Mouse (Mus musculus): Measurements from ENCODE around the gene Ccl27a.

Ccl27a gene

GRCm38 (mm10) chr4:41754797-41755337, 19.2 kb downstream of the Ccl27a start, which contains the start of gene Galt:
Galt (plus strand) TSS chr4:41755228.
- no peak for DNase-seq

DNA sequence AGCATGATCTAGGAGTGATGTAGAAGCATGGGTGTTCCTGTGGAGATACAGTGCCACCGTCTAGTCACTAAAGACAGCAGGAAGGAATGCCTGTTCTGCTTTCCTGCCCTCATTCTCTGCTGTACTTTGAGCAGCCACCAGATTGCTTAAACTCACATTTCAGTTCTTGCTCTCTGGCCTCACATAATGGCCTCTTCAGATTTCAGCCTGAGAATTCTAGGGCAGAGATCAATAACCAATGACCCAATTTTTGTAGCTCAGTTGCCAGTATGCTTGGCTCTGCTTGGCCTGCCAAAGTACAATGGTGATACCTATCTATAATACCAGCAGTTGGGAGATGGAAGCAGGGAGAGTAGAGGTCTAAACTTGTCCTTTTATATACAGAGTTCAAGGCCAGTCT, 29.0 kb downstream of the Ccl27a start:
- no peak for DNase-seq

DNA sequence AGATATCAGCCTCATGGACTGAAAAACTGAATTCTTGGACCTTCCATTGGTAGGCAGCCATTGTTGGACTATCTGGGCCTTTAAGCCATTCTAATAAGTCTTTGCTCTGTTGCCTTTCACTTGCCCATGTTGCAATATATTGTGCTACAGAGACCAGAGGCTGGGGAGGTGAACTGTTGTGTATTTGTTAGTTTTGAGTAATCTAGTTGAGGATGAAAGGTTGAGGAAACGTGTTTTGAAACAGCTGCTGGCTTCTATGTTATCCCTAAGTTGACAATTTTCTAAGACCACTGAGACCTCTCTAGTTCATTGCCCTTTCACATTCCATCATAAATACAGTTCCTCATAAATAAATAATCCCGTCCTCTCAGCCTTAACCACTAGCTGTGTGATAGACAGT, 29.9 kb downstream of the Ccl27a start:
- no peak for DNase-seq

GRCm38 (mm10) chr4:41741158-41741560, 32.9 kb downstream of the Ccl27a start:
- peak; percentile 93 to 94 for DNase-seq

- peak; percentile 37 to 49 for DNase-seq
Observed at GRCm38 (mm10) chr4:41740380-41741157, 33.5 kb downstream of the Ccl27a start.

DNA sequence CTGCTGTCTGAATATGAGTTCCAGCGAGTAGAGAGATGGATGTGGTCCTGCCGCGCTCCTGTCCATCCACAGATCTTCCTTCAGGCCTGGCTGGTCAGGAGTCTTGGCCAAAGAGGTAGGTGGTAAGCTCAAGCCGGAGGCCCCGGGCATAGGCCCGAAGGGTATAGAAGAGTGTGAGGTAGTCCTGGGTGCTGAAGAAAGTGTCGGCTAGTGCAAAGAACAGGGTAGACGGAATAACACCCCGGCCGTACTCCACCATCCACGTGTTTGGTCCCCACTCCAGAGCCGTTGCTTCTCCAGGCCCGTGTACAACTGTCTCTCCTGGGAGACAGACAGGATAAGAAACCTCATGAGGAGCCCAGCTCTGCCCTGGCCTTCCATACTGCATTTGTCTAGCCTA, 34.8 kb downstream of the Ccl27a start:
- DNase-seq = no peak

DNA sequence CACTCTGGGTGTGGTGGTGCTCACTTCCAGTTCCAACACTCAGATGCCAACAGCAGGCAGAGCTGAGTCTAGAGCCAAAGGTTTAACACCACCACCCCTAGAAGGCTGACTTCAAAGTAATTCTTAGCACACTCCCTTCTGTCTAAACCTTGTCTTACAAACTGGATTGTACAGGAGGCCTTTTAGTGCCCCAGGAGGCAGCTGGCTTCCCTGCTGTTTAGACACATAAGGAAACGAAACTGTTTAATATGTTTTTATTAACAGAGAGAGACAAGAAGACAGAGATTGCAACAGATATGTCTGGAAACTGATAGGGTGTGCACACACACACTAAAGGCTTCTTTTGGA, 35.8 kb downstream of the Ccl27a start:
- no peak for DNase-seq

DNA sequence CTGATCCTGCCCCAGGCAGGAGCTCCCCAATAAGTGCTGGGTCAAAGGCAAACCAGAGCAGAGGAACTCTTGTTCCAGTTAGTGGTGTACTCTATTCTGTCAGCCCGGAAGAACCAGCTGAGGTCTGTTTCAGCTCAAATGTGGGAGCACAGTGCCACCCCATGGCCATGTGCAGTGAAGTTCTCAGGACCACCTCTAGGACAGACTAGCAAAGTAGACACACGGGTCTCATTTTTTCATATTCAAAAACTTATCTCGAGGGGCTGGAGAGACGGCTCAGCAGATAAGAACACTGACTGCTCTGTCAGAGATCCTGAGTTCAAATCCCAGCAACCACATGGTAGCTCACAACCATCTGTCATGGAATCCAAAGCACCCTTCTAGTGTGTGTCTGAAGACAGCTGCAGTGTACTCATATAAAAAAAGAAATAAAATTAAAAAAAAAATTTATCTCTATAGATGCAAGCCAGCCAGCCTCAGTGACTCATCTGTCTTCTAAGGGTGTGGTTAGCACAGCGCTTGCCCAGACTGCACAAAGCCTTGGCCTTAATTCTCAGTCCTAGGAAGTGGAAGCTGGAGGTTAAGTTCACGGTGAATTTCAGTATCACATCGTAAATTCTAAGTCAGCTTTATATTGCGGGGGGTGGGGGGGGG, 36.3 kb downstream of the Ccl27a start:
- DNase-seq = peak; percentile 76 to 80

GRCm38 (mm10) chr4:41731052-41731765, 42.8 kb downstream of the Ccl27a start, which contains the start of gene Arid3c:
Arid3c (minus strand) TSS chr4:41731142.
- peak; percentile 61 to 74 for DNase-seq

DNA sequence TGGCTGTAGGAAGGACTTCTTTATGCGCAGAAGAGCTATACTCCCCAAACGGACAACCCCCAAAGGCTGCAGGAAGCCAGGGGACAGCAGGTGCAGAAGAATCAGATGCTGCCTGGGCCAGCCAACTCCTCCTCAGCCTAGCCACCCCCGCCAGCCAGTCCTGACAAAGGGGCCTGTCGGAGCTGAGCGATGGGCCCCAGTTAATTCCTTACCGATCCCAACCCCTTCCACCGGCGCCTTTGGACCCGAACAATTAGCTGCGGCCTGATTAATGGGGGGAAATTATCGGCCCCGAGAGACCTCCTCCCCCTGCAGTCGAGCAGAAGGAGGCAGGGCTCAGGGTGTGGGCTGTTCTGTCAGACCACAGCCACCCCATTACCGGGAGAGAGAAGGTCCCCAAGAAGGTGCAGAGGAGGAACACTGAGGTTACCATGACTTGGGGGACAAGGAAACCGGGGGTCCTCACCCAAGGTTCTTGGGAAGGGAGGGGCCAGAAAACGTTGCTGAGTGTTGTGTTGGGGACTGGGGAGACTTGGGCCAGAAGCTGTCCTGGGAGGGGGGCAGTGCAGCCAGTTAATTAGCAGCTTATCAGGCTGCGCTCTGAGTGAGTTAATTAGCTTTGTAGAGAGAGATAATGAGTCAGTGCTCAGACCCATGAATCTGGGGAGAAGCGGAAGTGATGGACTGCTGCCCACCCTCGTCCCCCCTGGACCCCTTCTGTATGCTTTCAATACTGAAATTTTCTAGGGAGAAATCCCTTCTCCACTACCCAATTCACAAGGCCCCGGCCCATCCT, 47.0 kb downstream of the Ccl27a start:
- DNase-seq = no peak

DNA sequence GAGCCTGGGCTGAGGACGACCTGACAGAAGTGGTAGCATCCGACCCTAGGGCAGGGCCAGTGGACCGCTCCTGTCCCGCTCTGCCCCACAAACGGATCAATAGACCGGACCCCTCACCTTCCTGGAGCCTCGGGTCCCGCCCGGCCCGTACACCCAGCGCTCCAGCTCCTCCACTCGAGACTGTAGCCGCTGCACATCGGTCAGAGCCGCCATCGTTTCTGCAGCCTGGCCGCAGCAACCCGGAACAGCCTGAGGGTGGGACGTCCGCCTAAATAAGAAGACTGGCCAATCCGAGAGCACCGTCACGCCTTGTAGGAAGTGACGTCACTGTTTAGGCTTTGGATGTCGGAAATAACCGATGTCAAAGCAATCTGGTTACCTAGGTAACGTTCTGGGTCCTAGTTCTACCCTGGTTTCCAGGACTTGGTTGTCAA, 51.1 kb downstream of the Ccl27a start, which contains the start of gene Dctn3:
Gene Dctn3, minus strand, starts transcription at position 253 of the 434 bp plus-strand sequence.
- DNase-seq = peak; percentile 76 to 84
